Mouse (Mus musculus) hindbrain, embryonic 14.5 days (tissue): ENCODE measurements at regions not wholly inside any gene's neighbourhood (a gene's known extent, or its start where the extent isn't known, plus 50 kb on each side); places are given as distances from the start of the nearest gene placed in this dataset.

Source experiments
- ATAC-seq: fragments of 200-750 bp; cut with Nextera tagmentation; 2 replicates; pipeline ENCODE4 v1.8.0; 2017; ENCODE audit warnings: moderate number of reproducible peaks, mild to moderate bottlenecking, moderate TSS enrichment, moderate library complexity; ENCODE audit not compliant: low FRiP score
- DNase-seq: peaks from one replicate; pipeline ENCODE4 v3.0.0-alpha.2; 2015; ENCODE audit warnings: low spot score
- H3K27ac ChIP-seq: fragments of 300-500 bp; sonication (generic); 2 replicates; pipeline ENCODE4 v1.5.1; 2014; ENCODE audit warnings: mild to moderate bottlenecking, moderate library complexity
- H3K27me3 ChIP-seq: fragments of 300-500 bp; sonication (generic); 2 replicates; pipeline ENCODE4 v1.6.1; 2014; ENCODE audit warnings: mild to moderate bottlenecking, low read length, mixed read lengths; ENCODE audit not compliant: control insufficient read depth, insufficient read depth
- H3K36me3 ChIP-seq: fragments of 300-500 bp; sonication (generic); replicated peaks from 2 replicates; pipeline ENCODE4 v1.6.1; 2014; ENCODE audit not compliant: control insufficient read depth, insufficient read depth
- H3K4me1 ChIP-seq: fragments of 300-500 bp; sonication (generic); replicated peaks from 2 replicates; pipeline ENCODE4 v1.6.1; 2014; ENCODE audit warnings: antibody characterized with exemption, low read length, mixed read lengths; ENCODE audit not compliant: control insufficient read depth, insufficient read depth
- H3K4me2 ChIP-seq: fragments of 300-500 bp; sonication (generic); replicated peaks from 2 replicates; pipeline ENCODE4 v1.6.1; 2014; ENCODE audit warnings: mild to moderate bottlenecking, moderate library complexity
- H3K4me3 ChIP-seq: fragments of 300-500 bp; sonication (generic); replicated peaks from 2 replicates; pipeline ENCODE4 v1.5.1; 2014; ENCODE audit warnings: mild to moderate bottlenecking, low read length
- H3K9ac ChIP-seq: fragments of 300-500 bp; sonication (generic); 2 replicates; pipeline ENCODE4 v1.6.1; 2014
- H3K9me3 ChIP-seq: fragments of 300-500 bp; sonication (generic); 2 replicates; pipeline ENCODE4 v1.6.1; 2016; ENCODE audit warnings: low read length; ENCODE audit not compliant: control insufficient read depth
- WGBS: fragments of 180-500 bp; shearing (Covaris S2); extraction: QIAGEN DNeasy Blood & Tissue Kit; methylation state at CpG from one replicate; pipeline ENCODE4 v1.1.7; 2014; 5-methylcytosine and 5-hydroxymethylcytosine counted together

- Histone ChIP-seq H3K36me3 (no peaks in the 10 kb centered on the region), H3K27ac (no peak overlapping the region), H3K4me3 (no peak overlapping the region), H3K9ac (no peak overlapping the region), H3K4me2 (no peak overlapping the region), H3K4me1 (no peaks in the 10 kb centered on the region), H3K9me3 (no peaks in the 10 kb centered on the region), H3K27me3 (no peaks in the 10 kb centered on the region)
- DNase-seq = no peak
- no peak for ATAC-seq
- 52% methylated on average over 4 of the region's 4 CpGs for WGBS
These were observed 244.3 kb downstream of the Clic5 start for GRCm38 (mm10) chr17:44432524-44433295.

- H3K4me3 ChIP-seq = no peak overlapping the region
- no peaks in the 10 kb centered on the region for H3K4me1 ChIP-seq
- H3K27me3 ChIP-seq = no peaks in the 10 kb centered on the region
- DNase-seq = no peak
- no peak overlapping the region for H3K27ac ChIP-seq
- H3K4me2 ChIP-seq = no peak overlapping the region
- ATAC-seq = no peak
- H3K9ac ChIP-seq = no peak overlapping the region
- H3K9me3 ChIP-seq = no peaks in the 10 kb centered on the region
- no peaks in the 10 kb centered on the region for H3K36me3 ChIP-seq
These were observed 244.9 kb downstream of the Clic5 start for GRCm38 (mm10) chr17:44433296-44433653.

GRCm38 (mm10) chr17:44436536-44437043, 248.2 kb downstream of the Clic5 start:
- no peak overlapping the region for H3K4me3 ChIP-seq
- no peaks in the 10 kb centered on the region for H3K36me3 ChIP-seq
- DNase-seq (no peak), ATAC-seq (no peak)
- no peaks in the 10 kb centered on the region for H3K27me3 ChIP-seq
- no peaks in the 10 kb centered on the region for H3K4me1 ChIP-seq
- H3K9ac ChIP-seq = no peak overlapping the region
- H3K9me3 ChIP-seq = no peaks in the 10 kb centered on the region
- no peak overlapping the region for H3K4me2 ChIP-seq
- 91% methylated on average over 9 of the region's 9 CpGs for WGBS
- no peak overlapping the region for H3K27ac ChIP-seq

- H3K9ac ChIP-seq = no peak overlapping the region
- H3K36me3 ChIP-seq = no peaks in the 10 kb centered on the region
- H3K27me3 ChIP-seq = no peaks in the 10 kb centered on the region
- no peaks in the 10 kb centered on the region for H3K4me1 ChIP-seq
- no peaks in the 10 kb centered on the region for H3K9me3 ChIP-seq
- ATAC-seq (no peak), DNase-seq (no peak)
- no peak overlapping the region for H3K27ac ChIP-seq
- H3K4me2 ChIP-seq = no peak overlapping the region
- no peak overlapping the region for H3K4me3 ChIP-seq
These were observed 250.1 kb downstream of the Clic5 start for GRCm38 (mm10) chr17:44438526-44438925.

- ATAC-seq = no peak
- Histone ChIP-seq H3K4me3 (no peak overlapping the region), H3K27me3 (no peaks in the 10 kb centered on the region), H3K4me2 (no peak overlapping the region), H3K9me3 (no peaks in the 10 kb centered on the region), H3K4me1 (no peaks in the 10 kb centered on the region), H3K27ac (no peak overlapping the region), H3K36me3 (no peaks in the 10 kb centered on the region), H3K9ac (no peak overlapping the region)
- 46% methylated on average over 11 of the region's 11 CpGs for WGBS
- DNase-seq = no peak
These were observed 255.1 kb downstream of the Clic5 start for GRCm38 (mm10) chr17:44443460-44443859.

- Histone ChIP-seq H3K4me2 (no peak overlapping the region), H3K27ac (no peak overlapping the region), H3K36me3 (no peaks in the 10 kb centered on the region), H3K4me1 (no peaks in the 10 kb centered on the region), H3K9ac (no peak overlapping the region), H3K9me3 (no peaks in the 10 kb centered on the region), H3K4me3 (no peak overlapping the region), H3K27me3 (no peaks in the 10 kb centered on the region)
- ATAC-seq = no peak
- WGBS = 82% methylated on average over 3 of the region's 3 CpGs
- DNase-seq = no peak
These were observed 257.0 kb downstream of the Clic5 start for GRCm38 (mm10) chr17:44445361-44445760.
